Mouse (Mus musculus): ENCODE data around the gene Unc93a. TPM values are rescaled to one million over a fixed set of nuclear protein-coding genes. Genes with fewer than 3 reads are reported as not detected.

Gene Unc93a
- polyA plus RNA-seq, 1 experiment: not detected

Other genes with a start within 250 kb of the Unc93a start
- 0.05 TPM for gene Pnldc1, start 221.6 kb downstream of the Unc93a start, polyA plus RNA-seq (2012; fragmentation: generic; extraction: Trizol)
- gene Tcp1, start 216.1 kb downstream of the Unc93a start, polyA plus RNA-seq (2012; fragmentation: generic; extraction: Trizol): 237 TPM
- 64.1 TPM for gene Mrpl18, start 215.5 kb downstream of the Unc93a start, polyA plus RNA-seq (2012; fragmentation: generic; extraction: Trizol)
- 0.76 TPM for gene Acat3, start 191.2 kb downstream of the Unc93a start, polyA plus RNA-seq (2012; fragmentation: generic; extraction: Trizol)
- 81.9 TPM for gene Acat2, start 171.1 kb downstream of the Unc93a start, polyA plus RNA-seq (2012; fragmentation: generic; extraction: Trizol)
- gene Wtap, start 137.6 kb downstream of the Unc93a start, polyA plus RNA-seq (2012; fragmentation: generic; extraction: Trizol): 21.3 TPM
- gene Sod2, start 125.0 kb downstream of the Unc93a start, polyA plus RNA-seq (2012; fragmentation: generic; extraction: Trizol): 172 TPM
- not detected for gene Gpr31b, start 79.5 kb downstream of the Unc93a start, polyA plus RNA-seq (2012; fragmentation: generic; extraction: Trizol)
- gene Tcp10b, start 70.7 kb downstream of the Unc93a start, polyA plus RNA-seq (2012; fragmentation: generic; extraction: Trizol): not detected
- gene Smok2a, start 89.4 kb upstream of the Unc93a start, polyA plus RNA-seq (2012; fragmentation: generic; extraction: Trizol): not detected
- gene Smok2b, start 98.4 kb upstream of the Unc93a start, polyA plus RNA-seq (2012; fragmentation: generic; extraction: Trizol): not detected
- not detected for gene Tcp10c, start 222.8 kb upstream of the Unc93a start, polyA plus RNA-seq (2012; fragmentation: generic; extraction: Trizol)